Mouse (Mus musculus): ENCODE measurements around the gene Otub1. TPM values are rescaled to one million over a fixed set of nuclear protein-coding genes. Genes with fewer than 3 reads are reported as not detected.
A peak's percentile ranks its signal among the peaks of the same experiment; 100 is the strongest.

Gene Otub1
- polyA plus RNA-seq, 1 experiment from 2014 or later: 274 TPM

DNA sequence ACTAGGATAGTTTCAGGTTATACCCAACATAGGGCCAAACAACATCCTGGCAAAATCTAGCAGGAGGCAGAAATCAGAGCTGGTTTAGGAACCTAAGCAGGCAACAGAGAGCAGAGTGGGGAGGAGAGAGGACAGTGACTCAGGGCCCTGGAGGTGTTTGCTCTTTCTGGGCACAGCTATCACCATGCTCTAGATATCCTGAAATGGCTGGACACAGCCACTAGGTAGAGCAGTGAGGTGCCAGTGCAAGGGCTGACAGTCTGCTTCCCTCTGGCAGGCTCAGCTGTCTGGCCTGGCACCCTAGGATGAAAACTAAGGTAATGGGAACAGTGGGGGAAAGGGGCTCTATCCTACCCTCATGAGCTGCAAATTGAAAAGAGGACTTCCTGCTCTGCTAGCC is 17.4 kb upstream of the Otub1 start:
- Histone ChIP-seq H3K4me1 (peaks cover 2% of the 10 kb centered on the region), H3K9me3 (replicated peaks) (0 out of 2 replicates have a peak, but pooled peaks cover 9% of the 10 kb centered on the region), H3K27me3 (ENCODE audit: low read depth, poor library complexity, severe bottlenecking) (no peaks in the 10 kb centered on the region), H3K36me3 (peaks cover 43% of the 10 kb centered on the region), H3K27ac (replicated peaks) (no peak overlapping the region), H3K4me3 (no peak overlapping the region)
- DNase-seq (ENCODE audit: low spot score): no peak

DNA sequence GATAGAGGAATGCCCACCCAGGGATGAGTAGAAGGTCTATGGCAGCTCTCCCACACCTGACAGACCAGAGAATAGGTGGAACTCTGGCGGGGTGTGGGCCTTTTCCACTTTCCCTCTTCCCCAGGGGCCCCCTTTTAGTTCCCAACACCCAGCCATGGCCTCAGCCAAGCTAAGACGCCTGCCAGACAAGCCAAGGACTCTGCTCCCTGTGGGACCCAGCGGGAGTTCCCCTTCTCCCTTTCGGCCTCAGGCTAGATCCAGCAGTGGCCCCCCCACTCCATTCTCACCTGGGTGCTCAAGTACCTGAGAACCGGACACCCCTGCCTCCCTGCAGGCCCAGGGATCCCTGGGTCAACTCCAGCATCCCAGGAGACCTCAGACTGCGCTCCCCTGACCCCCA is 16.1 kb upstream of the Otub1 start:
- H3K9me3 ChIP-seq (replicated peaks): 0 out of 2 replicates have a peak, but pooled peaks cover 9% of the 10 kb centered on the region
- no peak overlapping the region for H3K4me3 ChIP-seq
- 0 out of 2 replicates have a peak overlapping the region, but pooled peaks have one; percentile 13 for H3K27ac ChIP-seq (replicated peaks)
- H3K27me3 ChIP-seq (ENCODE audit: low read depth, poor library complexity, severe bottlenecking): no peaks in the 10 kb centered on the region
- peaks cover 11% of the 10 kb centered on the region for H3K4me1 ChIP-seq
- H3K36me3 ChIP-seq: peaks cover 30% of the 10 kb centered on the region
- DNase-seq (ENCODE audit: low spot score): no peak
- 79% methylated on average over 6 of the region's 6 CpGs for WGBS

DNA sequence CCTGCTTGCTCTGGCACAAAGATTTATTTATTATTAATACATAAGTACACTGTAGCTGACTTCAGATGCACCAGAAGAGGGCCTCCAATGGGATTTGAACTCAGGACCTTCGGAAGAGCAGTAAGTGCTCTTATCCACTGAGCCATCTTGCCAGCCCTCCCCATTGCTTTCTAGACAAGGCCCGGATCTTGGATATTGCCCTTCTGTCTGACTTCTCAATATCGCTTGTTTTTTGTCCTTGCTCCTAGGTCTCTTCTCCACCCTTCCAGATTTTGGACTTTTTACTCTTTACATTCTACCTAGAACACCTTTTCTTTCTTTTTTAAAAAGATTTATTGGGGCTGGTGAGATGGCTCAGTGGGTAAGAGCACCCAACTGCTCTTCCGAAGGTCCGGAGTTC is 12.6 kb upstream of the Otub1 start:
- Histone ChIP-seq H3K27me3 (ENCODE audit: low read depth, poor library complexity, severe bottlenecking) (no peaks in the 10 kb centered on the region), H3K4me1 (peaks cover 29% of the 10 kb centered on the region), H3K9me3 (replicated peaks) (0 out of 2 replicates have a peak, but pooled peaks cover 9% of the 10 kb centered on the region), H3K27ac (replicated peaks) (no peak overlapping the region), H3K4me3 (no peak overlapping the region), H3K36me3 (peaks cover 29% of the 10 kb centered on the region)
- DNase-seq (ENCODE audit: low spot score): no peak
- WGBS: 92% methylated on average over 5 of the region's 5 CpGs

DNA sequence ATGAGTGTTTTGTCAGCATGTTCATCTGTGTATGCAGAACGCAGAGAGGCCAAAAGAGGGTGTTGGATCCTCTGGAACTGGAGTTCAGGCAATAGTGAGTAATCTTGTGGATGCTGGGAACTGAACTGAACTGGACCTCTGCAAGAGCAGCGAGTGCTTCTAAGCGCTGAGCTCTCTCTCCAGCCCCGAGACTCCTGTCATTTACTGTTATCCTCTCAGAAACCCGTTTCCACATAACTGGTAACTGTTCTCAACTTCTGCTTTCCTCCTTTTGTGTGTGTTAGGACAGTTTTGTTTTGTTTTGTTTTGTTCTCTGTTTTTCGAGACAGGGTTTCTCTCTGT is 11.8 kb upstream of the Otub1 start:
- Histone ChIP-seq H3K27ac (replicated peaks) (peak overlapping the region; percentile 94), H3K4me1 (peaks cover 29% of the 10 kb centered on the region), H3K36me3 (peaks cover 38% of the 10 kb centered on the region), H3K4me3 (peak overlapping the region; percentile 94), H3K27me3 (ENCODE audit: low read depth, poor library complexity, severe bottlenecking) (no peaks in the 10 kb centered on the region), H3K9me3 (replicated peaks) (0 out of 2 replicates have a peak, but pooled peaks cover 9% of the 10 kb centered on the region)
- DNase-seq (ENCODE audit: low spot score): no peak
- WGBS: 15% methylated on average over 6 of the region's 6 CpGs

DNA sequence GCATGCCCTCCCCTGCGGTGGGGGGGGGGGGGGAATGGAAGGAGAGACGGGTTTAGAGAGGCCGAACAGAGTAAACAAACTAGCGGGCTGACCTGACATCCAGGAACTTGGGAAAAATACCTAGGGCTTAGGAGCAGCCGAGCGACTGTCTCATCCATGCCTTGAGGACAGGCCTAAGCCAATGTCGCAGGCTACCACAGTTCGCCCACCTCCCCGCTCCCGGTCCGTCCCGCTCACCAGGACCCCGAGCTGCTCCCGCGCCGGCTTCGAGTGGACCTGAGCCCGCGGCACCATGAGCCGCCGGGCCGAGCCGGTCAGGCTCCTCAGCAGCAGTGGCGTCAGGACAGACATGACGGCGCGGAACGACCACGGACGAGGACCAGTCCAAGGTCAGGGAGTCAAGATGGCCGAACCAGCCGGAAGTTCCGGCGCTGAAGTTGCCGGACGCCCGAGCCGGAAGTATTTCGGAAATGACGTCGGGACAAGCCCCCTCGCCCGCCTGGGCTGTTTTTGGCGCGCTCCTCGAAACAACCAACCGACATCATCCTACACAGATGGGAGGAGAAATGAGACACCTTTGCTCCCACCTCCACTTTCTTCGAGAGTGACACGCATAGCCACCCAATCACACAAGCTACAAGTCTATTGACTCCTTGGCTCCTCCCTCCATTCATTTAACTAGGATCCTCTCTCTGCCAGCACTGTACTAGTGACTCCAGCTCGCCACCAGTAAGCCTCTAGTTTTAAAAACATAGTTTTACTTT is 11.2 kb upstream of the Otub1 start, which contains the start of gene Cox8a:
Gene Cox8a, minus strand, starts transcription at position 455 of the 764 bp plus-strand sequence.
- H3K4me3 ChIP-seq: peak within 1 kb of the TSS; percentile 94
- peak; percentile 99 for DNase-seq (ENCODE audit: low spot score)
- H3K27ac ChIP-seq (replicated peaks): peak within 1 kb of the TSS; percentile 94
- peaks cover 29% of the 10 kb centered on the region for H3K4me1 ChIP-seq
- WGBS: under 1% methylated on average over 50 of the region's 50 CpGs
- H3K36me3 ChIP-seq: peaks cover 40% of the 10 kb centered on the region
- H3K9me3 ChIP-seq (replicated peaks): 0 out of 2 replicates have a peak, but pooled peaks cover 9% of the 10 kb centered on the region
- no peaks in the 10 kb centered on the region for H3K27me3 ChIP-seq (ENCODE audit: low read depth, poor library complexity, severe bottlenecking)

DNA sequence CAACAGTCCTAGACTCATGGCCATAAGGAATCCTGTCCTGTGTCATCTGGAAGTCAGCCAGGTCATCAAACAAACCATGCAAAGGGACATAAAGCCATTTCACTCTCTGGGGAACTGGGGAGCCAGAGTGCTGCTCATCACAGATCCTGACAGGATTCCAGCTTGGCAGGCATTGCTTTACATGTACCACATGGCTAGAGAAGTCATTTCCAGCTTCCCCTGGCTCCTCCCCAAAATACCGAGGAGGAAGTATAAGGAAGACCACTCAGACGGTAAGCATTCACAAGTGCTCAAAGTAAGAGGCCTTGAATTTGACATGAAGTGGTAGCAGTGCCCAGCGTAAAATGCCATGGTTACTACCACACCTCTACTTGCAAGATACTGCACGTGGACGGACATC is 8.4 kb upstream of the Otub1 start:
- H3K27me3 ChIP-seq (ENCODE audit: low read depth, poor library complexity, severe bottlenecking): no peaks in the 10 kb centered on the region
- H3K9me3 ChIP-seq (replicated peaks): no peaks in the 10 kb centered on the region
- peaks cover 29% of the 10 kb centered on the region for H3K4me1 ChIP-seq
- peaks cover 59% of the 10 kb centered on the region for H3K36me3 ChIP-seq
- no peak for DNase-seq (ENCODE audit: low spot score)
- WGBS: 93% methylated on average over 5 of the region's 5 CpGs
- no peak overlapping the region for H3K27ac ChIP-seq (replicated peaks)
- H3K4me3 ChIP-seq: no peak overlapping the region

DNA sequence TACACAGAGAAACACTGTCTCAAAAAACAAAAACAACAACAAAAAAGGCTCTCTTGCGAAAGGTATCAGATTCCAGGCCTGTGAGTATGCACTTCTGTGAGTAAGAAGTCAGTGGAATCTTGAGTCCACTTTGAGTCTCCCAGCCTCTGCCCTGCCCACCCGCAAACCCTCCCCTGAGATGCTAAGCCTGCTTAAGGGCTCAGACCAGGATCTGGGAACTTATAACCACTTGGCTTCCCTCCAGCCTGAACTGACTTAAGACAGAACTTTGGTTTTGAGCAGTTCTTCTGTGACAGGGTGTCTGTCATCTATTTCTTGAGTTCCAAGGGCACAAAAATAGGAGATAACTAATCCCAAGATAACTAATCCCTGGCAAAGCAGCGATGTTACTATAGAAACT is 6.9 kb upstream of the Otub1 start:
- DNase-seq (ENCODE audit: low spot score): no peak

DNA sequence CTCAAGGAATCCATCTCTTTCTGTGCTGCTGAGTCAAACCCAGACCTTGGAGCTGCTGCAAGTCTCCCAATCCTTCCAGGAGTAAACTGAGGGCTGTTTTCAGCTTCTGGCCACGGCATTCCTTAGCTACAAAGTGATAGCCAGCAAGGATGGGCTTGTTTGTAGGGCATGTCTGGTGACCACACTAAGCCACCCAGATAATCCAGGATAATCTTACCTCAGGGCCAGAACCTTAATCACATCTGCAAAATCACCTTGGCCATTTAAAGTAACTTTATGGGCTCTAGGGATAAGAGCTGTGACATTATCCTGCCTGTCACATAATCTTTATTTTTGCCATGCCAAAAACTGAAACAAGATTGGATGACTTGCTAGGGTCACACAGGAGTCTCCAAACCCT is 6.1 kb upstream of the Otub1 start:
- H3K36me3 ChIP-seq: peaks cover 59% of the 10 kb centered on the region
- no peaks in the 10 kb centered on the region for H3K9me3 ChIP-seq (replicated peaks)
- H3K4me1 ChIP-seq: peaks cover 18% of the 10 kb centered on the region
- WGBS: 82% methylated on average over 1 of the region's 1 CpGs
- no peak overlapping the region for H3K27ac ChIP-seq (replicated peaks)
- no peak overlapping the region for H3K4me3 ChIP-seq
- DNase-seq (ENCODE audit: low spot score): no peak
- H3K27me3 ChIP-seq (ENCODE audit: low read depth, poor library complexity, severe bottlenecking): no peaks in the 10 kb centered on the region

More for the DNA sequence above, 6.9 kb upstream of the Otub1 start:
- H3K4me1 ChIP-seq: peaks cover 22% of the 10 kb centered on the region
- H3K27me3 ChIP-seq (ENCODE audit: low read depth, poor library complexity, severe bottlenecking): no peaks in the 10 kb centered on the region
- H3K36me3 ChIP-seq: peaks cover 59% of the 10 kb centered on the region
- H3K9me3 ChIP-seq (replicated peaks): no peaks in the 10 kb centered on the region
- no peak overlapping the region for H3K4me3 ChIP-seq
- 93% methylated on average over 3 of the region's 3 CpGs for WGBS
- no peak overlapping the region for H3K27ac ChIP-seq (replicated peaks)

DNA sequence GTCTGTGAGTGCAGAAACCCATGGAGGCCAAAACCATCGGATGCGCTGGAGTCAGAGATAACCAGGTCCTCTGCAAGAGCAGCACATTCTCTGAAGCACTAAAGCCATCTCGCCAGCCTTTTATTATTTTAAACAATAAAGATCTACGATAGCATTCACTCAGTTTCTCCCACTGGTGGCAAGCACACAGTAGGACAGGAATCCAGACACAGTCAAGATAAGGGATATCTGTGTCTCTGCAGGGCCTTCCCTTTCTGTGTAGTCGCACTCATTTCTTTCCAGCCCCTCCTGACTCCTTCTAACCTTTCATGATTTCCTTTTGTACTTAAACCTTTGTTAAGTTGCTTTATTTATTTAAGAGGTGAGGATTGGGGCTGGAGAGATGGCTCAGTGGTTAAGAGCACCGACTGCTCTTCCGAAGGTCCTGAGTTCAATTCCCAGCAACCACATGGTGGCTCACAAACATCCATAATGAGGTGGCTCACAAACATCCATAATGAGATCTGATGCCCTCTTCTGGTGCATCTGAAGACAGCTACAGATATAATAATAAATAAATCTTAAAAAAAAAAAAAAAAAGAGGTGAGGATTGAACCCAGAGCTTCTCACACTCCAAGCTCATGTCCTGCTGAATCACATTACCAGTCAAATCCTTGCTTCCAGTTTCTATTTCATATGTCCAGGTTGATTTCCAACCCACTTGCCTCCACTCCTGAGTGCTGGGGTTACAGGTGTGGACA is 4.0 kb upstream of the Otub1 start:
- no peaks in the 10 kb centered on the region for H3K27me3 ChIP-seq (ENCODE audit: low read depth, poor library complexity, severe bottlenecking)
- WGBS: 89% methylated on average over 7 of the region's 7 CpGs
- no peaks in the 10 kb centered on the region for H3K9me3 ChIP-seq (replicated peaks)
- no peak for DNase-seq (ENCODE audit: low spot score)
- H3K36me3 ChIP-seq: peaks cover 46% of the 10 kb centered on the region
- no peak overlapping the region for H3K27ac ChIP-seq (replicated peaks)
- H3K4me1 ChIP-seq: peaks cover 20% of the 10 kb centered on the region
- no peak overlapping the region for H3K4me3 ChIP-seq

DNA sequence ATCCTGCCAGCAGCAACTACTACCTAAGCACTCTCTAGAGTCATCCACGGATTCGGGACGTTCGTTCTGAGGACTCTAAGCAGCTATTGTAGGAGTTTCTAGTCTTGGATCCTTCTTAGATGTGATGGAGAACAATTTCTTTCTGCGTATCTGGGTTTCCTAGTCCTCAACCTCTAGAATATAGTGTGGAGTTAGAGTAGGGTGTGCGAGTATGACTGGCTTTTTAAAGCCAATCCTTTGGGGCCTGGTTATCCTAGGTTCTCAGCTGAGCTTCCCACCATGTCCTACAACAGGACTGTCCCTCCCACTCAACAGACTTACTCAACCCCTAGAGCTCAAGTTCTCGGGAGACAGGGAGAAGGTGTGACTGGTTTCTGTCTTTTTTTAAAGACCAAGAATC is 790 bp downstream of the Otub1 start:
- peak overlapping the region; percentile 99 for H3K27ac ChIP-seq (replicated peaks)
- no peaks in the 10 kb centered on the region for H3K27me3 ChIP-seq (ENCODE audit: low read depth, poor library complexity, severe bottlenecking)
- no peaks in the 10 kb centered on the region for H3K9me3 ChIP-seq (replicated peaks)
- H3K4me1 ChIP-seq: peaks cover 38% of the 10 kb centered on the region
- peaks cover 45% of the 10 kb centered on the region for H3K36me3 ChIP-seq
- 41% methylated on average over 7 of the region's 7 CpGs for WGBS
- H3K4me3 ChIP-seq: peak overlapping the region; percentile 88
- no peak for DNase-seq (ENCODE audit: low spot score)

DNA sequence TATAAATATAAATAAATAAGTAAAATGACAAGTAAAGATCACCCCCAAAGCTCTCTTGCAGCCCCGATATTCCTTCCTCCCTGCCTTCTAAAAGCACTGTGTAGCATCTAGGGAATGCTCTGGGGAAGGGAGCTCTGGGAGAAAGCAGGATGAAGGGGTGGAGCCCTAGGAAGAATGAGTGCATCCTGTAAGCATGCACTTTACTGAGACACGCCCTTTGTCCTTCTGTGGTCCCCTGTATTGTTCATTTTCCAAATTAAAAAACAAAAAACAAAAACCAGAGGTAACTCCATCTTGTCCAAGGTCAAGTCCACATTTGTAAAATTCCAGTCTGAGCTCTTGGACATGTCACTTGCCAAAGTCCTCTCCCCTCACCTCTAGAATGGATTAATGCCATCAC is 1.2 kb downstream of the Otub1 start:
- peak overlapping the region; percentile 88 for H3K4me3 ChIP-seq
- WGBS: 83% methylated on average over 2 of the region's 2 CpGs
- peak overlapping the region; percentile 99 for H3K27ac ChIP-seq (replicated peaks)
- peaks cover 48% of the 10 kb centered on the region for H3K36me3 ChIP-seq
- DNase-seq (ENCODE audit: low spot score): no peak
- H3K4me1 ChIP-seq: peaks cover 38% of the 10 kb centered on the region
- no peaks in the 10 kb centered on the region for H3K27me3 ChIP-seq (ENCODE audit: low read depth, poor library complexity, severe bottlenecking)
- no peaks in the 10 kb centered on the region for H3K9me3 ChIP-seq (replicated peaks)

DNA sequence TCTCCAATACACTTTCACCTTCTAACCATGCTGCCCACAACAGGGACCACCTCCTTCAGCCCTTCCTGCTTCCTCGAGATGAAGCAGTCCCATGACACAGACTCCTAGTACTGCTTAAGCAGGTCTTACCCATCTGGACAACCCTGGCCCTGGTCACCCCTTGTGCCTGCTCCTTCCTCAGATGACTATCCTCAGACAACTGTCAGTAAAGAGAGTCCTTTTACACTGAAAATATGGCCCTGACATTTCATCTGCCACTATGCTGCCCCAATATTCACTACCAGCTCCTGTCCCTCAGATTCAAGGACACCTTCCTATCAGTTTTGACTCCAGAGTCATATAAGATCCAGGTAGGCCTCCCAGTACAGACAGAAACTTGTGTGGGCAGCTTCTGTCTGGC is 5.7 kb downstream of the Otub1 start:
- Histone ChIP-seq H3K36me3 (peaks cover 75% of the 10 kb centered on the region), H3K4me1 (peaks cover 51% of the 10 kb centered on the region), H3K27me3 (ENCODE audit: low read depth, poor library complexity, severe bottlenecking) (peaks cover 9% of the 10 kb centered on the region; the same call in 1 of the 2 replicates), H3K27ac (replicated peaks) (no peak overlapping the region), H3K9me3 (replicated peaks) (no peaks in the 10 kb centered on the region), H3K4me3 (no peak overlapping the region)
- no peak for DNase-seq (ENCODE audit: low spot score)
- 75% methylated on average over 1 of the region's 1 CpGs for WGBS

DNA sequence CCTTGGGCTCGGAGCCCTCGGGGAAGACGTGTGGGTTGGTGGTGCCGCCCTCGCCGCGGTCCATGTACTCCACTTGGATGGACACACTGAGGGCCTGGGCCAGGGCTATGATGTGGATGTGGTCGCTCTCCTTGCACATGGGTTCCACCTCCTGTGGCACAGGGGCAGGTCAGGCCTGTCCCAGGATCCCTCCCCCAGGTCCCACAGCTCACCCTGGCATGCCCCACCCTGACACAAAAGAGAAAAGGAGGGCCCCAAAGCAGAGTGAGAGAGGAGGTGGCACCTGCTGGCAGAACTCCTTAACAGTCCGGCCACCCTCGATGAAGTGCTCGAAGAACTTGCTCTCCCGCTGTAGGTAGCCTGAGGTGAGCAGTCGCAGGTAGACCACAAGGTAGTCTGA is 7.0 kb downstream of the Otub1 start:
- 92% methylated on average over 13 of the region's 13 CpGs for WGBS
- Histone ChIP-seq H3K9me3 (replicated peaks) (no peaks in the 10 kb centered on the region), H3K36me3 (peaks cover 71% of the 10 kb centered on the region), H3K27me3 (ENCODE audit: low read depth, poor library complexity, severe bottlenecking) (peaks cover 15% of the 10 kb centered on the region; the same call in 1 of the 2 replicates), H3K4me3 (no peak overlapping the region), H3K27ac (replicated peaks) (no peak overlapping the region), H3K4me1 (peaks cover 41% of the 10 kb centered on the region)
- DNase-seq (ENCODE audit: low spot score): no peak
